Mouse (Mus musculus): ENCODE measurements at regions not wholly inside any gene's neighbourhood (a gene's known extent, or its start where the extent isn't known, plus 50 kb on each side); places are given as distances from the start of the nearest gene placed in this dataset.
"Not testable (repeated sequence)": the region's sequence is repeated elsewhere in the genome, so short reads cannot be mapped to it uniquely, and the experiment has no call there.

- ATAC-seq (replicated peaks; ENCODE audit: low FRiP score, low TSS enrichment, low read depth) (no peak), DNase-seq (ENCODE audit: low spot score) (no peak)
- no peaks in the 10 kb centered on the region for H3K36me3 ChIP-seq (ENCODE audit: control insufficient read depth, insufficient read depth, low read length)
- H3K9me3 ChIP-seq (ENCODE audit: control insufficient read depth, low read length) = no peaks in the 10 kb centered on the region
- H3K4me3 ChIP-seq (ENCODE audit: low read depth, low read length) = no peak overlapping the region
- WGBS = 82% methylated on average over 5 of the region's 5 CpGs
- no peaks in the 10 kb centered on the region for H3K4me1 ChIP-seq (replicated peaks; ENCODE audit: control insufficient read depth, insufficient read depth, low read length)
- no peaks in the 10 kb centered on the region for H3K27me3 ChIP-seq (replicated peaks; ENCODE audit: control insufficient read depth, insufficient read depth, low read length)
- H3K4me2 ChIP-seq (ENCODE audit: low read length) = no peak overlapping the region
- H3K9ac ChIP-seq (ENCODE audit: low read length) = no peak overlapping the region
- no peak overlapping the region for H3K27ac ChIP-seq (ENCODE audit: low read depth)
These were observed 53.3 kb upstream of the Trdn start for GRCm38 (mm10) chr10:33027055-33027454.

GRCm38 (mm10) chr10:33022254-33022653, 58.1 kb upstream of the Trdn start:
- Histone ChIP-seq H3K4me3 (ENCODE audit: low read depth, low read length) (no peak overlapping the region), H3K27ac (ENCODE audit: low read depth) (no peak overlapping the region), H3K4me2 (ENCODE audit: low read length) (no peak overlapping the region), H3K9ac (ENCODE audit: low read length) (no peak overlapping the region), H3K9me3 (ENCODE audit: control insufficient read depth, low read length) (no peaks in the 10 kb centered on the region), H3K27me3 (replicated peaks; ENCODE audit: control insufficient read depth, insufficient read depth, low read length) (no peaks in the 10 kb centered on the region), H3K4me1 (replicated peaks; ENCODE audit: control insufficient read depth, insufficient read depth, low read length) (no peaks in the 10 kb centered on the region), H3K36me3 (ENCODE audit: control insufficient read depth, insufficient read depth, low read length) (no peaks in the 10 kb centered on the region)
- DNase-seq (ENCODE audit: low spot score) (no peak), ATAC-seq (replicated peaks; ENCODE audit: low FRiP score, low TSS enrichment, low read depth) (no peak)
- WGBS = 87% methylated on average over 2 of the region's 2 CpGs

- Histone ChIP-seq H3K4me3 (ENCODE audit: low read depth, low read length) (no peak overlapping the region), H3K4me2 (ENCODE audit: low read length) (no peak overlapping the region), H3K27ac (ENCODE audit: low read depth) (no peak overlapping the region), H3K9ac (ENCODE audit: low read length) (no peak overlapping the region), H3K36me3 (ENCODE audit: control insufficient read depth, insufficient read depth, low read length) (no peaks in the 10 kb centered on the region), H3K27me3 (replicated peaks; ENCODE audit: control insufficient read depth, insufficient read depth, low read length) (no peaks in the 10 kb centered on the region), H3K9me3 (ENCODE audit: control insufficient read depth, low read length) (no peaks in the 10 kb centered on the region), H3K4me1 (replicated peaks; ENCODE audit: control insufficient read depth, insufficient read depth, low read length) (no peaks in the 10 kb centered on the region)
- peak; percentile 54 for DNase-seq (ENCODE audit: low spot score)
- peak; percentile 86 for ATAC-seq (replicated peaks; ENCODE audit: low FRiP score, low TSS enrichment, low read depth)
- 53% methylated on average over 11 of the region's 11 CpGs for WGBS
These were observed 94.7 kb upstream of the Nkain2 start for GRCm38 (mm10) chr10:32984727-32985587.

GRCm38 (mm10) chr10:32958286-32959043, 68.2 kb upstream of the Nkain2 start:
- 84% methylated on average over 5 of the region's 5 CpGs for WGBS

GRCm38 (mm10) chr10:32957476-32957875, 67.2 kb upstream of the Nkain2 start:
- H3K27ac ChIP-seq (ENCODE audit: low read depth); DNase-seq (ENCODE audit: low spot score): not testable (repeated sequence)

More at GRCm38 (mm10) chr10:32958286-32959043, 68.2 kb upstream of the Nkain2 start:
- not testable (repeated sequence) for H3K4me1 ChIP-seq (replicated peaks; ENCODE audit: control insufficient read depth, insufficient read depth, low read length); H3K27me3 ChIP-seq (replicated peaks; ENCODE audit: control insufficient read depth, insufficient read depth, low read length); DNase-seq (ENCODE audit: low spot score); H3K4me2 ChIP-seq (ENCODE audit: low read length); H3K4me3 ChIP-seq (ENCODE audit: low read depth, low read length); H3K9ac ChIP-seq (ENCODE audit: low read length); H3K27ac ChIP-seq (ENCODE audit: low read depth); H3K36me3 ChIP-seq (ENCODE audit: control insufficient read depth, insufficient read depth, low read length); H3K9me3 ChIP-seq (ENCODE audit: control insufficient read depth, low read length); ATAC-seq (replicated peaks; ENCODE audit: low FRiP score, low TSS enrichment, low read depth)

GRCm38 (mm10) chr10:32953771-32954170, 63.5 kb upstream of the Nkain2 start:
- H3K9me3 ChIP-seq (ENCODE audit: control insufficient read depth, low read length); H3K4me1 ChIP-seq (replicated peaks; ENCODE audit: control insufficient read depth, insufficient read depth, low read length); DNase-seq (ENCODE audit: low spot score); H3K36me3 ChIP-seq (ENCODE audit: control insufficient read depth, insufficient read depth, low read length); H3K4me3 ChIP-seq (ENCODE audit: low read depth, low read length); H3K4me2 ChIP-seq (ENCODE audit: low read length); ATAC-seq (replicated peaks; ENCODE audit: low FRiP score, low TSS enrichment, low read depth); H3K27ac ChIP-seq (ENCODE audit: low read depth); H3K27me3 ChIP-seq (replicated peaks; ENCODE audit: control insufficient read depth, insufficient read depth, low read length); H3K9ac ChIP-seq (ENCODE audit: low read length): not testable (repeated sequence)
- WGBS = 81% methylated on average over 2 of the region's 2 CpGs

More at GRCm38 (mm10) chr10:32957476-32957875, 67.2 kb upstream of the Nkain2 start:
- not testable (repeated sequence) for H3K4me2 ChIP-seq (ENCODE audit: low read length); H3K9ac ChIP-seq (ENCODE audit: low read length); H3K4me1 ChIP-seq (replicated peaks; ENCODE audit: control insufficient read depth, insufficient read depth, low read length); H3K36me3 ChIP-seq (ENCODE audit: control insufficient read depth, insufficient read depth, low read length); H3K27me3 ChIP-seq (replicated peaks; ENCODE audit: control insufficient read depth, insufficient read depth, low read length); ATAC-seq (replicated peaks; ENCODE audit: low FRiP score, low TSS enrichment, low read depth); H3K4me3 ChIP-seq (ENCODE audit: low read depth, low read length); H3K9me3 ChIP-seq (ENCODE audit: control insufficient read depth, low read length)
- 91% methylated on average over 1 of the region's 1 CpGs for WGBS

GRCm38 (mm10) chr10:32952494-32952893, 62.2 kb upstream of the Nkain2 start:
- Histone ChIP-seq H3K4me1 (replicated peaks; ENCODE audit: control insufficient read depth, insufficient read depth, low read length) (no peaks in the 10 kb centered on the region), H3K27me3 (replicated peaks; ENCODE audit: control insufficient read depth, insufficient read depth, low read length) (no peaks in the 10 kb centered on the region), H3K4me3 (ENCODE audit: low read depth, low read length) (no peak overlapping the region), H3K9me3 (ENCODE audit: control insufficient read depth, low read length) (no peaks in the 10 kb centered on the region), H3K4me2 (ENCODE audit: low read length) (no peak overlapping the region), H3K27ac (ENCODE audit: low read depth) (no peak overlapping the region), H3K9ac (ENCODE audit: low read length) (no peak overlapping the region), H3K36me3 (ENCODE audit: control insufficient read depth, insufficient read depth, low read length) (no peaks in the 10 kb centered on the region)
- no peak for DNase-seq (ENCODE audit: low spot score)
- WGBS = 84% methylated on average over 2 of the region's 2 CpGs
- no peak for ATAC-seq (replicated peaks; ENCODE audit: low FRiP score, low TSS enrichment, low read depth)

GRCm38 (mm10) chr10:32943026-32943425, 52.8 kb upstream of the Nkain2 start:
- Histone ChIP-seq H3K9ac (ENCODE audit: low read length) (no peak overlapping the region), H3K4me3 (ENCODE audit: low read depth, low read length) (no peak overlapping the region), H3K36me3 (ENCODE audit: control insufficient read depth, insufficient read depth, low read length) (no peaks in the 10 kb centered on the region), H3K4me1 (replicated peaks; ENCODE audit: control insufficient read depth, insufficient read depth, low read length) (no peaks in the 10 kb centered on the region), H3K9me3 (ENCODE audit: control insufficient read depth, low read length) (no peaks in the 10 kb centered on the region), H3K4me2 (ENCODE audit: low read length) (no peak overlapping the region), H3K27me3 (replicated peaks; ENCODE audit: control insufficient read depth, insufficient read depth, low read length) (no peaks in the 10 kb centered on the region), H3K27ac (ENCODE audit: low read depth) (no peak overlapping the region)
- ATAC-seq (replicated peaks; ENCODE audit: low FRiP score, low TSS enrichment, low read depth) = no peak
- DNase-seq (ENCODE audit: low spot score) = no peak

Data from intestine, embryonic 14.5 days (tissue).